Mouse (Mus musculus) limb, embryonic 15.5 days (tissue): ENCODE data around the gene Serpina1b. TPM values are rescaled to one million over a fixed set of nuclear protein-coding genes. Genes with fewer than 3 reads are reported as not detected.
"Not testable (repeated sequence)": the region's sequence is repeated elsewhere in the genome, so short reads cannot be mapped to it uniquely, and the experiment has no call there.

Experiments used
- ATAC-seq: fragments of 200-750 bp; cut with Nextera tagmentation; 2 replicates; pipeline ENCODE4 v1.8.0; 2017; ENCODE audit warnings: low read depth, moderate TSS enrichment; ENCODE audit not compliant: insufficient number of reproducible peaks, low FRiP score, low TSS enrichment
- H3K27ac ChIP-seq: fragments of 300-500 bp; sonication (generic); 2 replicates; pipeline ENCODE4 v1.5.1; 2015; ENCODE audit warnings: moderate library complexity, mild to moderate bottlenecking, inconsistent platforms
- H3K27me3 ChIP-seq: fragments of 300-500 bp; sonication (generic); 2 replicates; pipeline ENCODE4 v1.6.1; 2015; ENCODE audit warnings: inconsistent platforms
- H3K36me3 ChIP-seq: fragments of 300-500 bp; sonication (generic); 2 replicates; pipeline ENCODE4 v1.6.1; 2015; ENCODE audit warnings: inconsistent platforms
- H3K4me1 ChIP-seq: fragments of 300-500 bp; sonication (generic); 2 replicates; pipeline ENCODE4 v1.6.1; 2015; ENCODE audit warnings: inconsistent platforms
- H3K4me2 ChIP-seq: fragments of 300-500 bp; sonication (generic); 2 replicates; pipeline ENCODE4 v1.6.1; 2015; ENCODE audit warnings: mild to moderate bottlenecking, inconsistent platforms
- H3K4me3 ChIP-seq: fragments of 300-500 bp; sonication (generic); 2 replicates; pipeline ENCODE4 v1.5.1; 2015; ENCODE audit warnings: mild to moderate bottlenecking, inconsistent platforms
- H3K9ac ChIP-seq: fragments of 300-500 bp; sonication (generic); 2 replicates; pipeline ENCODE4 v1.6.1; 2015; ENCODE audit warnings: inconsistent platforms
- H3K9me3 ChIP-seq: fragments of 300-500 bp; sonication (generic); 2 replicates; pipeline ENCODE4 v1.6.1; 2016; ENCODE audit warnings: inconsistent platforms
- WGBS: fragments of 180-500 bp; shearing (Covaris S2); methylation state at CpG from one replicate; pipeline ENCODE4 v1.1.7; 2015; 5-methylcytosine and 5-hydroxymethylcytosine counted together
- polyA plus RNA-seq: library from polyadenylated mRNA; unstranded; fragments of >200 nt; fragmentation: Nextera tagmentation; extraction: Ambion mirVana; gene quantifications from 2 replicates; pipeline ENCODE4 v1.2.1, GENCODE M21; 2015

The Serpina1b gene
- polyA plus RNA-seq, 1 experiment from 2014 or later: 1.8 TPM

- H3K9me3 ChIP-seq, H3K4me2 ChIP-seq, H3K9ac ChIP-seq, H3K27ac ChIP-seq, ATAC-seq, H3K27me3 ChIP-seq, H3K4me1 ChIP-seq, H3K4me3 ChIP-seq, H3K36me3 ChIP-seq: not testable (repeated sequence)
- 85% methylated on average over 3 of the region's 3 CpGs for WGBS
Observed at GRCm38 (mm10) chr12:103760316-103760715, 69.9 kb downstream of the Serpina1b start.

DNA sequence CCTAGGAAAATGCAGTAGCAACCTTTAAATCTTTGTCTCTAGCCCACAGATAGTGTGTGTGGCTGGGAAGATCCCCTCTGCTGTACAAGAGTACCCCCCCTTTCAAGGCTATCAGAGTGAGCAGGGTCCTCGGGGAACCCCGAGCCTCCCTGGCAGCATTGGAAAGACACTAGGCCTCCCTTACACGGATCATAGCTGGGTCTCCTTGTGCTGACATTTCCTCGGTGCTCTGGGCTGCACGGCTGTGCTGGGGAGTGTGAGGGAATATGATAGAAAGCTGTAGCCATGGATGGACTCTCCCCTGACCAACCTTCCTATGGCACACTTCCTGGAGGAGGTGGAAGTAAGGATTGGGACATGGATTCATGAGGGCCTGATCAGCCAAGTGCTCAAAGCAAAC lies 84.2 kb downstream of the Serpina1b start:
- not testable (repeated sequence) for H3K9ac ChIP-seq

DNA sequence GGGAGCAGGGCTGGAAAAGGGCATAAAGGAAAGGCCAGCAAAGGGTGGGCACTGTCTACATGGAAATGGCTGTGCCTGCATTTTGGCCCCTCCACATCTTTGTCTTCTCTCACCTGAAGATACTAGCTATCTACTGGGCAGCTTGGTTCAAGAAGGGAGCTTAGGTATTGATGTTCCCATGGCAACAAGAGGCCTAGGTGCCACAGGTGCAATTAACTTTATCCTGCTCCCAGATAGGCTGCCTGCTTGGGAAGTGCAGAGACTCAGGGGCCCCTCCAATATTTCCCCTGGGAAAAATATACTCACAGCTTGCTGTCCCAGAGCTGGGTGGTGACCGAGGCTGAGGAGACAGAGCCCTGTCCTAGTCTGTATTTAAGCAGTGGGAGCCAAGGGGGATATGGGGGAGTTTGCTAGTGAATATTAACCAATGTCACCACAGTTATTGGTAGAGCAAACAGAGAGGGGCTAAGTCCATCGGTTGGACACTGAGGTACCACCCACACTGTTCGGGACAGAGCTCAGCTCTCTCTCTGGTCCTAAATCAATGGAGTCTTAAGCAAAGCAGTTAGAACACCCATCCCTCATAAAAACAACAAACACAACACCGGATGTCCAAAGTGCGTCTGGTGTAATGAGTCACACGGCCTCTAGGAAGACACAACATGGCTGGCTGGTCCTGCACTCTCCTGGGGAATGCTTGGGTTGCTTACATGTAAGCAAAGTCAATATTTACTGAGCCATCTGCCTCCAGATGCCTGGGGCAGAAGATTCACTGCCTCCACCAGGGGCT lies 92.2 kb downstream of the Serpina1b start:
- H3K27ac ChIP-seq, H3K4me1 ChIP-seq, H3K9me3 ChIP-seq, H3K36me3 ChIP-seq, H3K9ac ChIP-seq, H3K4me3 ChIP-seq, H3K27me3 ChIP-seq, H3K4me2 ChIP-seq, ATAC-seq: not testable (repeated sequence)
- 90% methylated on average over 6 of the region's 6 CpGs for WGBS

More for the DNA sequence above, 84.2 kb downstream of the Serpina1b start:
- H3K4me3 ChIP-seq, H3K27me3 ChIP-seq, H3K36me3 ChIP-seq, ATAC-seq, H3K9me3 ChIP-seq, H3K4me2 ChIP-seq, H3K4me1 ChIP-seq, H3K27ac ChIP-seq: not testable (repeated sequence)
- 84% methylated on average over 5 of the region's 5 CpGs for WGBS

- not testable (repeated sequence) for H3K9ac ChIP-seq, H3K4me1 ChIP-seq, ATAC-seq, H3K27me3 ChIP-seq, H3K36me3 ChIP-seq, H3K4me2 ChIP-seq, H3K27ac ChIP-seq, H3K4me3 ChIP-seq, H3K9me3 ChIP-seq
- WGBS: 83% methylated on average over 4 of the region's 4 CpGs
Observed at GRCm38 (mm10) chr12:103735566-103735965, 94.6 kb downstream of the Serpina1b start.

- not testable (repeated sequence) for H3K4me2 ChIP-seq, H3K4me1 ChIP-seq, H3K9ac ChIP-seq, ATAC-seq, H3K27me3 ChIP-seq, H3K27ac ChIP-seq, H3K4me3 ChIP-seq, H3K36me3 ChIP-seq, H3K9me3 ChIP-seq
- 91% methylated on average over 4 of the region's 4 CpGs for WGBS
Observed at GRCm38 (mm10) chr12:103735101-103735500, 95.1 kb downstream of the Serpina1b start.

- 72% methylated on average over 3 of the region's 3 CpGs for WGBS
- Histone ChIP-seq H3K4me3 (no peak overlapping the region), H3K36me3 (no peaks in the 10 kb centered on the region), H3K4me2 (no peak overlapping the region), H3K4me1 (no peaks in the 10 kb centered on the region), H3K27ac (no peak overlapping the region), H3K27me3 (no peaks in the 10 kb centered on the region), H3K9ac (no peak overlapping the region), H3K9me3 (no peaks in the 10 kb centered on the region)
- no peak for ATAC-seq
Observed at GRCm38 (mm10) chr12:103711537-103711936, 118.6 kb downstream of the Serpina1b start.

GRCm38 (mm10) chr12:103710405-103710804 lies 119.8 kb downstream of the Serpina1b start:
- Histone ChIP-seq H3K36me3 (no peaks in the 10 kb centered on the region), H3K27ac (no peak overlapping the region), H3K4me3 (no peak overlapping the region), H3K9me3 (no peaks in the 10 kb centered on the region), H3K4me1 (no peaks in the 10 kb centered on the region), H3K4me2 (no peak overlapping the region), H3K9ac (no peak overlapping the region), H3K27me3 (no peaks in the 10 kb centered on the region)
- ATAC-seq: no peak
- WGBS: 58% methylated on average over 1 of the region's 1 CpGs

DNA sequence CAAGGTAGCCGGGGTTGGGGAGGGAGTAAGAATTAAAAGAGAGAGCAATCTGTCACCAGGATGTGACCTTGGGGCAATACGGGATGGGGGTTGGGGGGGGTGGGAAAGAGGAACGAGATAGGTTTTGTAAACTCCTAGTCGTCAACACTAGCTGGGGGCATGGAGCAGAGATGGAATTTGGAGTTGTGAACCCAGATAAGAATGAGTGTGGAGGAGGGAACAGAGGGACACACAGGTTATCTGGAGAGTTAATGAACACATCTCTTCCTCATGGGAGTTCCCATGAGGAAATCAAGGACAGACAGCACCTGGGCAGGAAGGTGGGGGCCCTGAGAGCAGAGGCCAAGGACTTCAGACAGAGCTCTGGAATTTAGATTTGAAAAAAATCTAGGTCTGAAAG lies 124.1 kb downstream of the Serpina1b start:
- ATAC-seq: no peak
- H3K27me3 ChIP-seq: no peaks in the 10 kb centered on the region
- no peak overlapping the region for H3K27ac ChIP-seq
- WGBS: 59% methylated on average over 4 of the region's 4 CpGs
- H3K4me3 ChIP-seq: no peak overlapping the region
- no peaks in the 10 kb centered on the region for H3K4me1 ChIP-seq
- H3K9ac ChIP-seq: no peak overlapping the region
- H3K4me2 ChIP-seq: no peak overlapping the region
- no peaks in the 10 kb centered on the region for H3K9me3 ChIP-seq
- H3K36me3 ChIP-seq: no peaks in the 10 kb centered on the region

DNA sequence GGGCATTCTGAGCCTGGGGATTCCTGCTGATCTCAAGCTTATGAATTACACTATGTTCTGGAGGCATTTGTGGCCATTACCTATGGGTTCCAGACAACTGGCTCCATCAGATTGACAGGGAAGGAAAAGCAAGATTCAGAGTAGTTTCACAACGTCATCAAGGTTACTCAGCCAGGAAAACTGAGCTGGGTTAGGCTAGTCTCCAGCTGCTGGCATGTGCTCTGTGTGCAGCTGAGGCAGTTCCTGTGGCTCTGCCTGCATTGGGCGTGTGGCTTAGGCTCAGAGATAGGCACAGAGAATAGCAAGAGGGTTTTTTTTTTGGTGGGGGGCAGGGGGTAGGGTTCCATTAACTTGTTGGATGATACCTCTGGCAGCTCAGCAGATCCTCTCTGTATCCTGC lies 124.6 kb downstream of the Serpina1b start:
- Histone ChIP-seq H3K4me1 (no peaks in the 10 kb centered on the region), H3K4me2 (no peak overlapping the region), H3K27me3 (no peaks in the 10 kb centered on the region), H3K9me3 (no peaks in the 10 kb centered on the region), H3K27ac (no peak overlapping the region), H3K4me3 (no peak overlapping the region), H3K36me3 (no peaks in the 10 kb centered on the region), H3K9ac (no peak overlapping the region)
- WGBS: 59% methylated on average over 2 of the region's 2 CpGs
- ATAC-seq: no peak

GRCm38 (mm10) chr12:103700144-103700750 lies 129.9 kb downstream of the Serpina1b start:
- 86% methylated on average over 4 of the region's 4 CpGs for WGBS
- Histone ChIP-seq H3K27ac (no peak overlapping the region), H3K4me1 (no peaks in the 10 kb centered on the region), H3K4me2 (no peak overlapping the region), H3K4me3 (no peak overlapping the region), H3K9me3 (no peaks in the 10 kb centered on the region), H3K9ac (no peak overlapping the region), H3K36me3 (no peaks in the 10 kb centered on the region), H3K27me3 (no peaks in the 10 kb centered on the region)
- ATAC-seq: no peak

DNA sequence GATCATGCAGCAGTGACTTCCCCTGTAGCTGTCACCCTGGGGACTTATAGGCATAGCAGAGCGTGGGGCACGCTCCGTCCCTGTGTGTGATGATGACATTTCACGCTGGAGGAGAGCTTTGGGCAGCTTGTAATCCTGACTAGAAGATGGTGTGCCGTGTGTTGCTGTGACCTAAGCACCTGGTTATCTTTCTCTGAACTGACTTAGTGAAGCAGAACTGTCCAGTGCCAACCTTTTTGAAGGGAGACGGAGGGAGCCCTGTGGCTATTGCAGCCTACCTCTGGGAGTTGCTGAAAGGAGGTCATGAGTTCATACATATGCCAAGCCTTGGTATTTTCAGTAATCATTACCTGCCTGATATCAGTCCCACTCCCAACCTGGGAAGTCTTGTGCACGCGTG lies 134.7 kb downstream of the Serpina1b start, which contains the start of gene Serpina1f:
Serpina1f (minus strand) TSS at position 101 of the 400 bp plus-strand sequence.
- no peaks in the 10 kb centered on the region for H3K36me3 ChIP-seq
- H3K9me3 ChIP-seq: no peaks in the 10 kb centered on the region
- ATAC-seq: no peak
- H3K4me2 ChIP-seq: no peak within 1 kb of the TSS
- no peak within 1 kb of the TSS for H3K4me3 ChIP-seq
- H3K9ac ChIP-seq: no peak within 1 kb of the TSS
- 82% methylated on average over 8 of the region's 8 CpGs for WGBS
- H3K4me1 ChIP-seq: no peaks in the 10 kb centered on the region
- no peaks in the 10 kb centered on the region for H3K27me3 ChIP-seq
- no peak within 1 kb of the TSS for H3K27ac ChIP-seq

GRCm38 (mm10) chr12:103688221-103688814 lies 141.9 kb downstream of the Serpina1b start:
- Histone ChIP-seq H3K4me2 (no peak overlapping the region), H3K36me3 (no peaks in the 10 kb centered on the region), H3K9me3 (no peaks in the 10 kb centered on the region), H3K4me3 (no peak overlapping the region), H3K9ac (no peak overlapping the region), H3K27me3 (no peaks in the 10 kb centered on the region), H3K4me1 (no peaks in the 10 kb centered on the region), H3K27ac (no peak overlapping the region)
- 22% methylated on average over 3 of the region's 3 CpGs for WGBS
- ATAC-seq: no peak
